In the genomic region with DNA sequence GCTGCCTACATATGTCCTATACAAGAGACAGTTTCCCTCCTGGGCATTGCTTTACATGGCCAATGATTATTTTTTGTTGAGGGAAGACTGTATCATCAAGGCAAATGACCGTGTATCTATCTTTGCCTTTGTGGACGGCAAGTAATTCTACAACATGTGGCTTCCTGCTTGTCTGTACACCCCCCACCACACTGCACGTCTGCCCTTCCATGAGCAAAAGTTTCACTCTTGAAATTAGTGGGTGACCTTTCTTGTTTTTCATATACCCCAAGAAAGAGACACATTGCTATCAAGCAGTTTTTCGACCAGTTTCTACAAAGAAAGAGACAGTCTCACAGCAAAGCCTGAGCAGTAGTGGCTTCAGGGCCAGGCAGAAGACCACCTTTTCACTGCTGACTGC, we compare ENCODE assay signal across 20 mouse cellular contexts.
DNase-seq lines count a peak whose midpoint lies in the region; ATAC-seq lines count a peak whose summit lies in the region.
"Had no signal": no experiment of that assay in that cellular context is flagged by ENCODE, and none has a peak within 500 bp of the region (broad histone marks: within the 10 kb centered on the region; RNA-seq: fewer than 3 reads in every experiment).

No protein-coding gene starts in this region.

- ATAC-seq in CD4-positive, CD25-positive, alpha-beta regulatory T cell, adult 4 months = peak; percentile 58
- ATAC-seq in activated CD4-positive, CD25-positive, alpha-beta regulatory T cell, adult 4 months = peak; percentile 56
- ATAC-seq in inflammation-experienced regulatory T-cells, adult 6 months = peak; percentile 62
- no peak for ATAC-seq in erythroblast, adult 5-6 weeks (replicated peaks; ENCODE audit: low FRiP score, poor library complexity, severe bottlenecking)
- ATAC-seq: forebrain, embryonic 13.5 days; forebrain, embryonic 15.5 days; forebrain, postnatal 0 days; Patski had no signal

- DNase-seq in CD4-positive, CD25-positive, alpha-beta regulatory T cell, adult 2 months (ENCODE audit: low read depth, low spot score) = peak; percentile 35
- DNase-seq in frontal cortex, postnatal 25 days (ENCODE audit: low spot score in 2 of 2) = no peak
- DNase-seq in adrenal gland, adult 2 months = no peak
- DNase-seq: adrenal gland, postnatal 10 days; adrenal gland, postnatal 25 days; cerebellum, adult 11 months; cerebellum, adult 18-20 months; cerebellum, adult 8-10 months; cerebellum, adult 9-11 months; cerebellum, postnatal 14 days; cerebellum, postnatal 36 days; embryo, embryonic 11 days; forebrain, postnatal 0 days had no signal
